Mouse (Mus musculus): Measurements from ENCODE around the gene Slain2. TPM values are rescaled to one million over a fixed set of nuclear protein-coding genes. Genes with fewer than 3 reads are reported as not detected.

Slain2 gene
- polyA plus RNA-seq, 1 experiment from 2014 or later, result 50.4 TPM

- ATAC-seq (no peak), DNase-seq (ENCODE audit: low read depth, low spot score) (no peak)
- in situ Hi-C loops (cut with MboI; ENCODE audit: low pct_unique_long_range_greater_than_20kb), result no loop called here
- CTCF ChIA-PET, result interaction anchor here (1.2 to 1.5 kb wide), 2 partner anchors 8 to 21 kb away, joined by 3 to 5 read pairs; no protein-coding TSS in a partner anchor
- TF ChIP-seq CTCF (IDR thresholded peaks at IDR 0.05), result no peak
- H3K27me3 ChIP-seq, result no peaks in the 10 kb centered on the region
- POLR2A ChIA-PET, result no interaction called here
Observed at GRCm38 (mm10) chr5:72939311-72939710, 25.2 kb downstream of the Slain2 start.

GRCm38 (mm10) chr5:72940906-72941432, 26.9 kb downstream of the Slain2 start:
- in situ Hi-C loops (cut with MboI; ENCODE audit: low pct_unique_long_range_greater_than_20kb), result no loop called here
- H3K27me3 ChIP-seq, result no peaks in the 10 kb centered on the region
- ChIA-PET POLR2A (no interaction called here), CTCF (interaction anchor here (1.4 kb wide), 1 partner anchor 43 kb away, joined by 3 read pairs; no protein-coding TSS in a partner anchor)
- ATAC-seq (no peak), DNase-seq (ENCODE audit: low read depth, low spot score) (no peak)
- no peak for TF ChIP-seq CTCF (IDR thresholded peaks at IDR 0.05)

GRCm38 (mm10) chr5:72948136-72948535, 34.0 kb downstream of the Slain2 start:
- in situ Hi-C loops (cut with MboI; ENCODE audit: low pct_unique_long_range_greater_than_20kb), result no loop called here
- ATAC-seq (no peak), DNase-seq (ENCODE audit: low read depth, low spot score) (no peak)
- ChIA-PET POLR2A (no interaction called here), CTCF (interaction anchor here (0.8 to 1.7 kb wide), 5 partner anchors 9 to 57 kb away, joined by 3 to 5 read pairs (median 3); no protein-coding TSS in a partner anchor)
- TF ChIP-seq CTCF (IDR thresholded peaks at IDR 0.05), result no peak
- H3K27me3 ChIP-seq, result no peaks in the 10 kb centered on the region

GRCm38 (mm10) chr5:72950252-72950651, 36.1 kb downstream of the Slain2 start:
- in situ Hi-C loops (cut with MboI; ENCODE audit: low pct_unique_long_range_greater_than_20kb), result no loop called here
- DNase-seq (ENCODE audit: low read depth, low spot score), result no peak
- no peaks in the 10 kb centered on the region for H3K27me3 ChIP-seq
- TF ChIP-seq CTCF (IDR thresholded peaks at IDR 0.05), result no peak
- ATAC-seq, result no peak
- CTCF ChIA-PET, result interaction anchor here (1.0 kb wide), 1 partner anchor 20 kb away, joined by 4 read pairs; no protein-coding TSS in a partner anchor
- POLR2A ChIA-PET, result no interaction called here

- ChIA-PET CTCF (no interaction called here), POLR2A (no interaction called here)
- TF ChIP-seq CTCF (IDR thresholded peaks at IDR 0.05), result no peak
- ATAC-seq (no peak), DNase-seq (ENCODE audit: low read depth, low spot score) (no peak)
- in situ Hi-C loops (cut with MboI; ENCODE audit: low pct_unique_long_range_greater_than_20kb), result no loop called here
- H3K27me3 ChIP-seq, result no peaks in the 10 kb centered on the region
Observed at GRCm38 (mm10) chr5:72953996-72954604, 40.0 kb downstream of the Slain2 start.

GRCm38 (mm10) chr5:72957281-72957680, 43.2 kb downstream of the Slain2 start:
- ATAC-seq, result no peak
- ChIA-PET CTCF (interaction anchor here (1.1 to 1.3 kb wide), 3 partner anchors 9 to 114 kb away, joined by 3 read pairs; no protein-coding TSS in a partner anchor), POLR2A (no interaction called here)

GRCm38 (mm10) chr5:72960096-72960495, 46.0 kb downstream of the Slain2 start:
- in situ Hi-C loops (cut with MboI; ENCODE audit: low pct_unique_long_range_greater_than_20kb), result no loop called here
- ATAC-seq, result no peak
- no peaks in the 10 kb centered on the region for H3K27me3 ChIP-seq
- peak; percentile 15 for TF ChIP-seq CTCF (IDR thresholded peaks at IDR 0.05)
- ChIA-PET POLR2A (no interaction called here), CTCF (no interaction called here)
- DNase-seq (ENCODE audit: low read depth, low spot score), result no peak

More at GRCm38 (mm10) chr5:72957281-72957680, 43.2 kb downstream of the Slain2 start:
- TF ChIP-seq CTCF (IDR thresholded peaks at IDR 0.05), result no peak
- DNase-seq (ENCODE audit: low read depth, low spot score), result no peak
- H3K27me3 ChIP-seq, result no peaks in the 10 kb centered on the region
- in situ Hi-C loops (cut with MboI; ENCODE audit: low pct_unique_long_range_greater_than_20kb), result no loop called here

- DNase-seq (ENCODE audit: low read depth, low spot score) (no peak), ATAC-seq (no peak)
- POLR2A ChIA-PET, result no interaction called here
- H3K27me3 ChIP-seq, result no peaks in the 10 kb centered on the region
- in situ Hi-C loops (cut with MboI; ENCODE audit: low pct_unique_long_range_greater_than_20kb), result no loop called here
- CTCF ChIA-PET, result interaction anchor here (1.0 to 2.1 kb wide), 2 partner anchors 10 to 19 kb away, joined by 3 to 6 read pairs; no protein-coding TSS in a partner anchor
- no peak for TF ChIP-seq CTCF (IDR thresholded peaks at IDR 0.05)
Observed at GRCm38 (mm10) chr5:72965706-72966105, 51.6 kb downstream of the Slain2 start.

- DNase-seq (ENCODE audit: low read depth, low spot score), result no peak
- POLR2A ChIA-PET, result no interaction called here
- in situ Hi-C loops (cut with MboI; ENCODE audit: low pct_unique_long_range_greater_than_20kb), result no loop called here
- no peak for TF ChIP-seq CTCF (IDR thresholded peaks at IDR 0.05)
- ATAC-seq, result no peak
- CTCF ChIA-PET, result interaction anchor here (1.0 to 5.3 kb wide), 5 partner anchors 12 to 99 kb away, joined by 3 to 31 read pairs (median 4); no protein-coding TSS in a partner anchor
- H3K27me3 ChIP-seq, result no peaks in the 10 kb centered on the region
Observed at GRCm38 (mm10) chr5:72972435-72972834, 58.3 kb downstream of the Slain2 start.

- no peak for TF ChIP-seq CTCF (IDR thresholded peaks at IDR 0.05)
- ATAC-seq (no peak), DNase-seq (ENCODE audit: low read depth, low spot score) (no peak)
- ChIA-PET POLR2A (no interaction called here), CTCF (interaction anchor here (1.1 to 5.3 kb wide), 4 partner anchors 12 to 99 kb away, joined by 3 to 31 read pairs (median 4); no protein-coding TSS in a partner anchor)
- no peaks in the 10 kb centered on the region for H3K27me3 ChIP-seq
- in situ Hi-C loops (cut with MboI; ENCODE audit: low pct_unique_long_range_greater_than_20kb), result no loop called here
Observed at GRCm38 (mm10) chr5:72972934-72973333, 58.8 kb downstream of the Slain2 start.

GRCm38 (mm10) chr5:72974602-72975001, 60.5 kb downstream of the Slain2 start, which contains the start of gene Gm10135:
Gene Gm10135, minus strand, starts transcription at chr5:72974702.
- CTCF ChIA-PET, result interaction anchor here (0.9 to 5.3 kb wide), 3 partner anchors 10 to 97 kb away, joined by 3 to 31 read pairs (median 7); no protein-coding TSS in a partner anchor
- ATAC-seq, result no peak
- in situ Hi-C loops (cut with MboI; ENCODE audit: low pct_unique_long_range_greater_than_20kb), result no loop called here
- POLR2A ChIA-PET, result no interaction called here
- no peak for TF ChIP-seq CTCF (IDR thresholded peaks at IDR 0.05)
- no peaks in the 10 kb centered on the region for H3K27me3 ChIP-seq
- no peak for DNase-seq (ENCODE audit: low read depth, low spot score)
